Comparison of ENCODE assay signal across 8 mouse cellular contexts in genomic region chr7:104465065-104465744, GRCm38 (mm10). TPM values are rescaled to one million over a fixed set of nuclear protein-coding genes. Genes with fewer than 3 reads are reported as not detected.
A peak's percentile ranks its signal among the peaks of the same experiment; 100 is the strongest.
DNase-seq lines count a peak whose midpoint lies in the region; ATAC-seq and TF ChIP-seq lines count a peak whose summit lies in the region.

TSS of gene Trim30a (minus strand) at chr7:104465193.

- H3K9ac ChIP-seq in MEL (ENCODE audit: control insufficient read depth, low read depth, low read length, poor library complexity, severe bottlenecking): peak within 1 kb of the TSS; percentile 17; the same call in 1 of the 2 replicates
- H3K9ac ChIP-seq in lung, postnatal 0 days (replicated peaks; ENCODE audit: low read depth): no peak within 1 kb of the TSS

- no peak for TF ChIP-seq EP300 in MEL (IDR thresholded peaks at IDR 0.05; ENCODE audit: low read depth in 1 of 2, low read length in 2 of 2)
- no peak for TF ChIP-seq EP300 in lung, postnatal 0 days (IDR thresholded peaks at IDR 0.05)

- DNase-seq in kidney, adult 11 months: peak; percentile 31
- DNase-seq in kidney, postnatal 10 days: no peak
- DNase-seq in MEL (ENCODE audit: low read depth, low spot score): peak; percentile 46
- peak; percentile 76 for DNase-seq in induced T-regulatory cell, adult 2 months (ENCODE audit: low read depth)
- peak; percentile 73 for DNase-seq in lung, postnatal 0 days (ENCODE audit: low spot score)
- DNase-seq in midbrain, embryonic 10.5 days (ENCODE audit: low spot score): no peak
- no peak for DNase-seq in cerebellum, adult 2 months
- no peak for DNase-seq in c-Kit-positive CD71-positive TER-119-positive erythroid progenitor cells, embryonic 14.5 days (ENCODE audit: low spot score)

- H3K79me2 ChIP-seq in MEL (ENCODE audit: control insufficient read depth, insufficient read depth, low read length, poor library complexity): no peaks in the 10 kb centered on the region

- H3K27ac ChIP-seq in MEL (ENCODE audit: control insufficient read depth, low read depth, low read length): no peak within 1 kb of the TSS; the same call in 1 of the 2 replicates
- peak within 1 kb of the TSS; percentile 11 for H3K27ac ChIP-seq in lung, postnatal 0 days (ENCODE audit: low read length)
- H3K27ac ChIP-seq in midbrain, embryonic 10.5 days (replicated peaks): no peak within 1 kb of the TSS
- H3K27ac ChIP-seq in cerebellum, adult 2 months (ENCODE audit: insufficient read depth, low read length): no peak within 1 kb of the TSS

- peak; percentile 94 for ATAC-seq in lung, postnatal 0 days

- TF ChIP-seq POLR2A in MEL (IDR thresholded peaks at IDR 0.05; ENCODE audit: control insufficient read depth in 1 of 2, insufficient read depth in 1 of 2, low read depth in 1 of 2, low read length in 2 of 2, poor library complexity in 1 of 2): no peak
- no peak for TF ChIP-seq POLR2A in cerebellum, adult 2 months (IDR thresholded peaks at IDR 0.05; ENCODE audit: borderline replicate concordance, insufficient read depth, low read length)

- H3K4me3 ChIP-seq in MEL (ENCODE audit: control insufficient read depth in 1 of 2, insufficient read depth in 1 of 2, low read depth in 2 of 2, low read length in 2 of 2): peak within 1 kb of the TSS; percentile 51 to 54
- H3K4me3 ChIP-seq in lung, postnatal 0 days (ENCODE audit: low read depth, low read length): 0 out of 2 replicates have a peak within 1 kb of the TSS, but pooled peaks have one; percentile 6
- no peak within 1 kb of the TSS for H3K4me3 ChIP-seq in midbrain, embryonic 10.5 days
- H3K4me3 ChIP-seq in cerebellum, adult 2 months (replicated peaks; ENCODE audit: insufficient read depth, low read depth, low read length): no peak within 1 kb of the TSS

- 43% methylated on average over 3 of the region's 3 CpGs for WGBS in lung, postnatal 0 days
- WGBS in midbrain, embryonic 10.5 days: 85% methylated on average over 3 of the region's 3 CpGs
- 64% methylated on average over 3 of the region's 3 CpGs for WGBS in cerebellum, adult 2 months

- no peak; the same call in 1 of the 2 replicates for TF ChIP-seq RAD21 in MEL (IDR thresholded peaks at IDR 0.05; ENCODE audit: low read depth, low read length)

- no peaks in the 10 kb centered on the region for H3K9me3 ChIP-seq in MEL (replicated peaks; ENCODE audit: insufficient read depth, low read length)
- no peaks in the 10 kb centered on the region for H3K9me3 ChIP-seq in lung, postnatal 0 days (ENCODE audit: low read length)
- H3K9me3 ChIP-seq in midbrain, embryonic 10.5 days (replicated peaks): no peaks in the 10 kb centered on the region

- no peaks in the 10 kb centered on the region for H3K27me3 ChIP-seq in MEL (ENCODE audit: control insufficient read depth in 1 of 2, insufficient read depth in 2 of 2, low read length in 2 of 2)
- no peaks in the 10 kb centered on the region for H3K27me3 ChIP-seq in lung, postnatal 0 days (replicated peaks; ENCODE audit: insufficient read depth, low read length)
- H3K27me3 ChIP-seq in midbrain, embryonic 10.5 days (ENCODE audit: low read depth, poor library complexity, severe bottlenecking): no peaks in the 10 kb centered on the region
- H3K27me3 ChIP-seq in cerebellum, adult 2 months (ENCODE audit: control insufficient read depth, insufficient read depth, low read length): no peaks in the 10 kb centered on the region

- peak within 1 kb of the TSS; percentile 34 for H3K4me2 ChIP-seq in lung, postnatal 0 days (replicated peaks; ENCODE audit: low read depth, low read length)

- H3K4me1 ChIP-seq in MEL (ENCODE audit: control insufficient read depth in 1 of 2, insufficient read depth in 2 of 2, low read length in 2 of 2): no peaks in the 10 kb centered on the region
- no peaks in the 10 kb centered on the region for H3K4me1 ChIP-seq in lung, postnatal 0 days (ENCODE audit: insufficient read depth, low read depth, low read length)
- no peaks in the 10 kb centered on the region for H3K4me1 ChIP-seq in midbrain, embryonic 10.5 days
- no peaks in the 10 kb centered on the region for H3K4me1 ChIP-seq in cerebellum, adult 2 months (ENCODE audit: control insufficient read depth, insufficient read depth, low read length)

- no peaks in the 10 kb centered on the region for H3K36me3 ChIP-seq in MEL (ENCODE audit: control insufficient read depth in 1 of 2, insufficient read depth in 2 of 2, low read length in 2 of 2)
- H3K36me3 ChIP-seq in lung, postnatal 0 days (ENCODE audit: insufficient read depth, low read length): no peaks in the 10 kb centered on the region
- no peaks in the 10 kb centered on the region for H3K36me3 ChIP-seq in midbrain, embryonic 10.5 days

- TF ChIP-seq CTCF in MEL (IDR thresholded peaks at IDR 0.05 in 2 of 3, conservative IDR thresholded peaks at IDR 0.05 in 1 of 3; ENCODE audit: control insufficient read depth in 1 of 3, insufficient read depth in 1 of 3, low read depth in 2 of 3, low read length in 3 of 3, poor library complexity in 1 of 3, severe bottlenecking in 1 of 3): peak in 1 of 3 experiments; percentile 34; a peak in 2 of 6 replicates
- TF ChIP-seq CTCF in lung, postnatal 0 days (IDR thresholded peaks at IDR 0.05): peak; percentile 59
- no peak for TF ChIP-seq CTCF in cerebellum, adult 2 months (IDR thresholded peaks at IDR 0.05; ENCODE audit: borderline replicate concordance, insufficient read depth, low read depth, low read length)

TF ChIP-seq in MEL, 35 proteins besides CTCF, POLR2A, EP300 and RAD21:
- TF ChIP-seq TBP (IDR thresholded peaks at IDR 0.05; ENCODE audit: low read depth, low read length) (no peak), HCFC1 (IDR thresholded peaks at IDR 0.05; ENCODE audit: low read depth, low read length) (0 out of 2 replicates have a peak, but pooled peaks have one; percentile 22), MYC (IDR thresholded peaks at IDR 0.05; ENCODE audit: low read depth, low read length) (no peak), SMC3 (IDR thresholded peaks at IDR 0.05; ENCODE audit: low read depth, low read length) (peak; percentile 18; the same call in 1 of the 2 replicates), ETS1 (IDR thresholded peaks at IDR 0.05; ENCODE audit: low read depth, low read length) (0 out of 2 replicates have a peak, but pooled peaks have one; percentile 15), KAT2A (conservative IDR thresholded peaks at IDR 0.05; ENCODE audit: low read depth, low read length) (no peak)

RNA-seq across cellular contexts. Expression of gene Trim30a, which starts in this region (rescaled TPM):
- 1.1 and 1.7 TPM in 2 replicates for total RNA-seq in MEL (2012; rRNA removed)
- polyA plus RNA-seq in MEL (2012; ENCODE audit: insufficient read depth in 1 of 2, insufficient read length in 2 of 2, low read depth in 1 of 2, low replicate concordance in 2 of 2, missing spikeins in 1 of 2): under 1 TPM in 1 of 2 experiments, not detected in 1; 0.45 TPM
- 5.2 and 5.3 TPM in 2 replicates for polyA plus RNA-seq in lung, postnatal 0 days (2015; fragmentation: Nextera tagmentation; extraction: Ambion mirVana)
- 0.30 and 0.51 TPM in 2 replicates for polyA plus RNA-seq in midbrain, embryonic 10.5 days (2016; fragmentation: Nextera tagmentation; extraction: Ambion mirVana)
- 1.6 TPM in 2 replicates for polyA plus RNA-seq in cerebellum, adult 2 months (2012; rRNA removed)

Comparison
In these comparisons a context has a peak if more than half of its experiments do, and no peak if none do; other contexts are left out.
1. DNase-seq: peak in kidney, adult 11 months (single experiment), MEL (single experiment), induced T-regulatory cell, adult 2 months (single experiment) and lung, postnatal 0 days (single experiment); none in kidney, postnatal 10 days (single experiment), midbrain, embryonic 10.5 days (single experiment), cerebellum, adult 2 months (0 of 2) and c-Kit-positive CD71-positive TER-119-positive erythroid progenitor cells, embryonic 14.5 days (single experiment).
2. H3K4me3 ChIP-seq: peak in MEL (2 of 2) and lung, postnatal 0 days (single experiment); none in midbrain, embryonic 10.5 days (single experiment) and cerebellum, adult 2 months (single experiment).